Mouse (Mus musculus): ENCODE measurements at regions not wholly inside any gene's neighbourhood (a gene's known extent, or its start where the extent isn't known, plus 50 kb on each side); places are given as distances from the start of the nearest gene placed in this dataset.
A peak's percentile ranks its signal among the peaks of the same experiment; 100 is the strongest.

- DNase-seq, result no peak
These were observed 380.7 kb upstream of the Chrm3 start for GRCm38 (mm10) chr13:10741391-10741790.

DNA sequence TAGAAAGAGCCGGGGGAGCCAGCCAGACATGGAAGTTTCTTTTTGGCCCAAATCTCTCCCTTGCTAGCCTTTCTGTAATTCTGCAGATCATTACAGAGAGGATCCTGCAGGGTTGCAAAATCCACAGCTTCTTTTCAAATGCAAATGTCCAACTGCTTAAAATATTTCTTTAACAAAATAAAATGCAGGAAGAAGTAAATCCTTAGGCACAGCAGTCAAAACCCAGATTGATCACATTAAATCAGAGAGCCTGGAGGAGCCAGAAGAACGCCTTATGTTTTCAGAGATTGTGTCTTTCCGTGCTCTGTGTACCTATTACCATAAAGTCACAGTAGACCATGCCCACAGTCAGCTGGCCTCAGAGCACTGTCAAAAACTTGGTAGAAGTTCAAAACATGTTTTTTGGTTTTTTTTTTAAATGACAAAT lies 365.1 kb upstream of the Chrm3 start:
- DNase-seq, result no peak

GRCm38 (mm10) chr13:10725335-10725734 lies 364.7 kb upstream of the Chrm3 start:
- no peak for DNase-seq

DNA sequence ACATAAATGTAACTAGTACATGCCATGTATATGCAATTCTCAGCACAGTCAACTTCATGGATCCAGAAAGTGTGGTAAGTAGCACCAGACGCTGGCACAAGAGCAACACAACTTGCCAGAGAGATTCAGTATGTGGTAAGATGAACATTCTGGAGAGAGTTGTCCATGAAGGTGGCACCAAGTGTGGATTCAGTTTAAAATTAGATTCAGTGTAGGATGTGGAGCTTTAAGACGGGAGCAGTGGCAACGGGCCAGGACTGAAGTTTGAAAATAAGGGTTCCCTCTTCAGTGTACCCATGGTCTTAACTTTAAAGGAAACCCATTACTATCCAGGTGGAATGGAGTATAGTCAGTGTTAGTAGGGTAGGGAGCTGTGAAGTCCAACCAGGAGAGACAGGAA lies 360.0 kb upstream of the Chrm3 start:
- DNase-seq, result no peak

GRCm38 (mm10) chr13:10711451-10711850 lies 350.8 kb upstream of the Chrm3 start:
- DNase-seq, result no peak

DNA sequence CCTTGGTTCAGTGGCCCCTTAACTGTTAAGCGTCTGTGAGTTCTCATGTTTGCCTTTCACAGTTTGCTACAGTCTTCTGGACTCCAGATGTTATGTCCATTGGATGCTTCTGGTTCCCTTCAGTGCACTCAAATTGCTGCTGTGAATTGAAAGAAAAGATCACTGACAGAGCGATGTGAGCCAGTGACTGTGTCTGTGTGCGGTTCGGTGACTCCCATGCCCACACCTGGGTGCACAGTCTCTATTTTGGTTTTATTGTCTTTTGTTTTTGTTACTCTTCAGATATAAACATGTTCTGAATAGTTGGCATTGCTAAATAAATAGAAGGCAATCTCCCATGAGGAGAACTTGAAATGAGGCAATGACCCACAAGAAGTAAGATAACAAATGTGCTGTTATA lies 350.3 kb upstream of the Chrm3 start:
- DNase-seq, result no peak

DNA sequence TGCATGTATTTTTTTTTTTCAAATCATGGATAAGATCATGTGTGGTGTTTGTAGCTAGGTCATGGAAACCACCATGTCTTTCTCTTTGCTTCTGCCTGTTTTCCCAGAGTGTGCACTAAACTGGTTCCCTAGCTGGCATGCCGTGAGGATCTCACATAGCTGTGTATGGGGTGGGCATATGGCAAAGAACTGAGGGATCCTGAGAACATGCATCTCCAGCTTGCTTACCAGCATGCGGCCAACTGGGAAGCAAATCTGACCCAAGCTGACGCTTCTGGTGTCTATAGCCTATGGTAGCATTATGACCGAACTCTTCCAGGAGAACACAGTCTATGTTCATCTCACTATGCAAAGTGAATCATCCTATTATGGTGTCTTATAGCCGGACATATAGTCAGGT lies 336.5 kb upstream of the Chrm3 start:
- DNase-seq, result no peak

DNA sequence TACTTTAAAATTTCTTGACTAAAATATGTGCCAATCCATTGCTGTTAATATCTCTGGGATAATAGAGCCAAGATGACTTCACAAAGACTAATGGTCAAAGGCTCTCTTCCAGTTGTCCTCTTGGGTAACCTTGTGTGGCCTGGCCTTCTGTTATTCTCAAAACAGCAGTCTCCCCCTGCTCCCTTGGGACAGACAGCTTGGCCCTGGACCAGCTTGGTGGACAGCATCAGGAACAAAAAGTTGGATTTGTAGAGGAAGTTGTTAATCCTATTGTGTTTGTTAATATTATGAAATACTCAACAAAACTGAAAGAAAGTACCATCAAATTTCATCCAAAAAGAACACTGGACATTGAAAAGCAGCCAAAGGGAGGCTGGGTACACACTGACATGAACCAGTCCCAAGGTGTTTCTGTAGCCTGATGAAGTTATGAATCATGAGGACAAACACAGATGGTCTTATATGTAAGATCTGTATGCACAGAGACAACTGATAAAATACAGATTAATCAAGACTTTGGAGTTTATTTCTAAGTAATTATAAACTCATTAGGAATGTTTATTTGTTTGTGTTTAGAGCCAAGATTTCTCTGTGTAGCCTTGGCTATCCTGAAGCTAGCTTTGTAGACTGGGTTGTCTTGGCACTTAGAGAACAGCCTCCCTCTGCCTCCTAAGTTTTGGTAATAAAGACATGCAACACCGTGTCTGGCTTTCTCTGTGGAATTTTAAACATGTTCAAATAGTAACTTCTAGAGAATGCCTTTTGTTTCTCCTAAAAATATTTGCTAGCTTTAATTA lies 335.7 kb upstream of the Chrm3 start:
- no peak for DNase-seq

DNA sequence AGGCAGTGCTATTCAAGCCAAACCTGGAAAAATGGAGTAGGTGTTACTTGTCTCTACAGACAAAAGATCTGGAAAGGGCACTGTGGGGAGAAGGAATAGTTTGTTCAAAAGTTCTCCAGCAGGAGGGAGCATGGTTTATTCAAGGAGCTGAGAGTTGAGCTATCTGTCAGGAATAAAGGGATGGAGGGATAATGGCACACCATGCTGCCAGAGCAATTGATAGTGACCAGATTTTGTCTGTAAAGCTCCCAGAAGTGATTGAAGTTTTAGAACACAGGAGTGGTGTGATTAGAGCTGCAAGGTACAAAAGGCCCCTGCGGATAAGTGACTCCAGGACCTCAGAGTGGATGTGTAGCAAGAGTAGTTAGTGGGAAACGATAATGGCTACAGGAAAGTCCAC lies 330.7 kb upstream of the Chrm3 start:
- DNase-seq, result no peak

GRCm38 (mm10) chr13:10687379-10687778 lies 326.7 kb upstream of the Chrm3 start:
- no peak for DNase-seq

- DNase-seq, result no peak
These were observed 293.4 kb upstream of the Chrm3 start for GRCm38 (mm10) chr13:10654086-10654422.

DNA sequence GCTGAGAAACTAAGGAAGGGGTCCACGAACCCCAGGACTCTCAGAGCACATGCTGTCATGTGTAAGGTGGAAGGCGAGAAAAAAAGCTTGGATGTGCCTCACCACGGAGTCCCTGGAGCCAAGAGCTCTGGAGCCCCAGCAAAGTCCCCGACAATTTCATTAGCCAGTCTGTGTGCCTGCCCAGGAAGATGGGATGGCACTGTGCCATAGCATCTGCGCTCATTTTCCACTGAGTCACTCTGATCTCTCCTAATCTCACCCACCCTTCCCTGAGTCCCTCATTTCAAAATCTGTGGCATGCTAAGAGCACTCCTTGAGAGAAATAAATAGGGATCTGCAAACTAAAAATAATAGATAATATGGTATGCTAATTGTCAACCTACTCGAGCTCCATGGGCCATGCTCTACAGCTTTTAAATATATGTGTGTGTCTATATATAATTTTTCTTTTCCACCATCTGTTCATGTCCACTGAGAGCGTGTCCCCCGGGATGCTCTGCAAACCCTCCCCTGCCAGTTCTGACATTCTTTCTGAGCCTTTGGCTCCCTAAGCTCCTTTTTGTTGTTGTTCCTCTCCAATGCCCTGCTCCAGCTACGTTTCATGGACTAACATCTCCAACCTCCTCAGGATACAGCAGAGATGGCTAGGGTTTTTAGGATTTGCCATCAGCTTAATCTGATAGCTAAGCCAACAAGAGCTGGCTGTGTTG lies 292.9 kb upstream of the Chrm3 start:
- no peak for DNase-seq

DNA sequence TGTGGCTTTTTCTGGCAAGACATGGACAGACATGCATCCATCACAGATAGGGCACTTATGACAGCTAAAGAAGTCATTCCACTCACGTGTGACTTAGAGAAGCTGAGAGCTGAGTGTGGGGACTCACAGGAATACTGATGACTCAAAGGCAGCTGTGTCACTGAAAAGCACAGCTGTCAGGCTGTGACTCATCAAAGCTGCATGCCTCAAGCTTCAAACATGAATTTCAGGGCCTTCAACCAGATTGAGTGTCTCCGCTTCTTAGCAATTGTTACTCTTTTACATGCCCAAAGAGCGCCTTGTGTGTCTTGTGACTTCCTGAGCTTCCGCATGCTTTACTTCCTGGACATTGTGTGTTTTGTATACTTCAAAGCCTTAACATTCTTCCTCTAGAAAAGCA lies 276.2 kb upstream of the Chrm3 start:
- DNase-seq, result no peak

DNA sequence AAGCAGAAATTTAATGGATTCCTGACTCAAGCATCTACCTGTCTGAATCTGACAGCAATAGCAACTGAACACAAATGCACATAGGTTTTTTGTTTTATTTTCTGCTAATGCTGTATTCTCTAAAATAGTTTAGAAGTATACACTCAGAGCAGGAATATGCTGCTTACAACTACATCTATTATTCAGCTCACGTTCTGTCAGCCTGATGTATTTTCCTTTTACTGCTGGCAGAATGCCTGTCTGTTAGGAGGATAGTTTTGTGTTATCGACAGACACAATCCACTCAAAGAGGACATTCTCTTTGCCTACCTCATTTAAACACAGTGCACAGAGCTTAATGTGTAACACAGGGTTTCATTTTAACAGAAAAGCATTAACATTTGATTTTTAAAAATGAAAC lies 269.8 kb upstream of the Chrm3 start:
- no peak for DNase-seq

GRCm38 (mm10) chr13:10619661-10620060 lies 259.0 kb upstream of the Chrm3 start:
- no peak for DNase-seq

DNA sequence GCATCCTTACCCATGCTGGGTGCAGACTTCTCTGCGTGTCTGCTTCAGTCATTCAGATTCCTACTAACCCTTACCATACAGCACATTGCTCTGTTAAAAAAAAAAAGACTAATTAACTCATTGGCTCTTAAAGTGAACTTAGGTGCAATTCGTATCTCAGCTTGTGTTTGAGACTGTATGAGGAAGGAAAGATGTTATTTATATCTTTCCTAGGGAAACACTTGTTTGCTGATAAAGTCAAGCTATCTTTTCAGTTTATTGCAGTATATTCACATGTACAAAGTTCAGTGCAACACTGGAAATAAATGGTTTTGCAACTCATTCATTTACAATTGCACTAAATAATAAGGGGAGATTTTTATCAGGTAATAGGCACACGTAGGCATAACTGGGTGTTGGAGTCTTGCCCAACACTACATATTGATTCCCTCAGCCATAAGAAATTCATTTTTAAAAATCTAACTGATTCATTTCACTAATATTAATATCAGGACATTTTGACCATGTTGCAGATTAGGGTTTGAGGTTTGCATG lies 257.8 kb upstream of the Chrm3 start:
- DNase-seq, result no peak

GRCm38 (mm10) chr13:10574951-10575350 lies 214.3 kb upstream of the Chrm3 start:
- DNase-seq, result no peak

DNA sequence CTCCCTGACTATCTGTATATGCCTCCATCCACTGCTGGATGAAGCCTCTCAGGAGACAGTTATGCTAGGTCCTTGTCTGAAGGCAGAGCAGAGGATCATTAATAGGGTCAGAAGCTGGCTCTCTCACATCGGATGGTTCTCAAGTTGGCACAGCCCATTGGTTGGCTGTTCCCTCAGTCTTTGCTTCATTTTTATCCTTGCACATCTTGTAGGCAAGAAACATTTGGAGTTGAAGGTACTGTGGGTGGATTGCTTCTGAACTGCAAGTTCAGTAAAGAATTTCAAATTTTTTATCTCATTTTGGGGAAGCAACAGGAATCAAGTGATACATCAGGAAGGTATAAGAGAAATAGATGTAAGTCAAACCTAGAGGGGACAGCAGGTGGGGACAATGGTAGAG lies 206.2 kb upstream of the Chrm3 start:
- no peak for DNase-seq

- no peak for DNase-seq
These were observed 196.9 kb upstream of the Chrm3 start for GRCm38 (mm10) chr13:10557559-10557958.

DNA sequence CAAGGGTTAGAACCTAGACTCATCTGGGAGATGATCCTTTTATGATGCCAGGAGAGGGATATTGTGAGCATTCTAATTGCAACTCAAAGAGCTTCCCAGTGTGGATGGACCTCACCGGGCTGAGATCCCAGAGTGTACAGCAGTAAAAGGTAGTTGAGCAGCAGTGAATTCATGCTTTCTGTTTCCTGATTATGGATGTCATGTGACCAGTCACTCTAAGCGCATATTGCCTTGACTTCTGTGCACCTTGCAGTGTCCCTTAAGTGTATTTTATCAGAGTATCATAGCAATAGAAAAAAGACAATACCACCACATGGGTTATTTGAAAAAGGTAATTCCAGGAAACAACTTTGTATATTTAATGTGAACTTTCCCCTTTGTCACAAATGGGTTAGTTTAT lies 193.9 kb upstream of the Chrm3 start:
- DNase-seq, result no peak

GRCm38 (mm10) chr13:10542723-10543122 lies 182.1 kb upstream of the Chrm3 start:
- DNase-seq, result no peak

DNA sequence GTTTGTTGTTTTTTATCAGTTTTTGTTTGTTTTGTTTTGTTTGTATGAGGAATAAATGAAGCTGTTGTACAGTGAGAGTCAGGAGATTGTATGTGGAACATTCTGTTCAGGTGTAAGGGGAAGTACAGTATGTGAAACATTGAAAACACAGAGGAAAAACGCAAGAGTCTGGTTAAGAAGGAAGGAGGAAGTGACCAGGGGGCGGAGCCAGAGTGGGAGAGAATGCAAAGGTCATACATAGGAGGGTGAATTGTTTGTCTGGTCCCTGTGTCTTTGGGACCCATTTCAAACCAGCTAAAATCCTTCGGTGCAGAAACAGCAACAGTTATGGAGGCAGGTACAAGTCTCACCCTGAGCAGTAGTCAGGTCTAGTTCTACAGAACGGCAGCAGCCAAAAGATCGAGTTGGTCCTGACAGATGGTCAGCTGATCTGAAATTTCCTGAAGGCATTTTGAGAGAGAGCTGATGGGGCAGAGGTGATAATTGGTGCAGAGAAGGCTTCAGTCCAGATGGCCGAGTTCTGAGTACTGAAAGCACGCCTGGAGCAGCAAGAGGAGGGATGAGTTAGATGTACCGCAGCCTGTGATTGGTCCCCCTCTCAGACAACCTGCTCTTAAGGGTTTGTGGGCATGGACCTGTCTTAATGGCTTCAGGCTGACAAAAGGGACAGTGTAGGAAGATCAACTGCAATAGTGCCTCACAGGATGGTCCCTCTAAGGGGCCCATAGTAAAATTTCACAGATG lies 179.7 kb upstream of the Chrm3 start:
- no peak for DNase-seq

GRCm38 (mm10) chr13:10538927-10539326 lies 178.3 kb upstream of the Chrm3 start:
- peak; percentile 5 for DNase-seq

- no peak for DNase-seq
These were observed 166.6 kb upstream of the Chrm3 start for GRCm38 (mm10) chr13:10527251-10527650.

Data from thymus, postnatal 14 days (tissue).